Mouse (Mus musculus) gonadal fat pad, adult 2 months (tissue): ENCODE data around the gene Trpv2. TPM values are rescaled to one million over a fixed set of nuclear protein-coding genes. Genes with fewer than 3 reads are reported as not detected.

Experiments
- DNase-seq: peaks from one replicate; pipeline ENCODE4 v3.0.0-alpha.2; 2012; ENCODE audit warnings: low read depth
- polyA plus RNA-seq: library from polyadenylated mRNA; depleted of rRNA; stranded (reverse); fragments of >200 nt; gene quantifications from 2 replicates; pipeline ENCODE4 v1.2.3, GENCODE M21; 2012

Gene Trpv2
- polyA plus RNA-seq, 1 experiment: 13.2 TPM

GRCm38 (mm10) chr11:62629352-62630224, 55.3 kb downstream of the Trpv2 start:
- no peak for DNase-seq

GRCm38 (mm10) chr11:62630225-62630821, 56.0 kb downstream of the Trpv2 start:
- DNase-seq: no peak

GRCm38 (mm10) chr11:62631138-62631537, 56.9 kb downstream of the Trpv2 start:
- DNase-seq: no peak

GRCm38 (mm10) chr11:62635406-62635805, 61.1 kb downstream of the Trpv2 start:
- no peak for DNase-seq

- no peak for DNase-seq
Measured at GRCm38 (mm10) chr11:62636105-62636839, 62.0 kb downstream of the Trpv2 start.

GRCm38 (mm10) chr11:62636840-62637221, 62.5 kb downstream of the Trpv2 start:
- DNase-seq: no peak

- DNase-seq: no peak
Measured at GRCm38 (mm10) chr11:62637401-62637800, 63.1 kb downstream of the Trpv2 start.

GRCm38 (mm10) chr11:62637806-62638205, 63.5 kb downstream of the Trpv2 start:
- DNase-seq: no peak

GRCm38 (mm10) chr11:62638402-62638801, 64.1 kb downstream of the Trpv2 start:
- no peak for DNase-seq

GRCm38 (mm10) chr11:62640378-62640777, 66.1 kb downstream of the Trpv2 start:
- no peak for DNase-seq

GRCm38 (mm10) chr11:62642023-62642844, 67.9 kb downstream of the Trpv2 start:
- DNase-seq: no peak

- DNase-seq: no peak
Measured at GRCm38 (mm10) chr11:62643011-62643631, 68.8 kb downstream of the Trpv2 start.

GRCm38 (mm10) chr11:62643681-62644363, 69.5 kb downstream of the Trpv2 start:
- DNase-seq: no peak

- no peak for DNase-seq
Measured at GRCm38 (mm10) chr11:62644602-62645336, 70.5 kb downstream of the Trpv2 start.

GRCm38 (mm10) chr11:62645337-62645675, 71.0 kb downstream of the Trpv2 start:
- DNase-seq: no peak

GRCm38 (mm10) chr11:62645732-62646494, 71.6 kb downstream of the Trpv2 start:
- DNase-seq: no peak

- no peak for DNase-seq
Measured at GRCm38 (mm10) chr11:62646495-62646843, 72.2 kb downstream of the Trpv2 start.

- no peak for DNase-seq
Measured at GRCm38 (mm10) chr11:62646958-62647515, 72.8 kb downstream of the Trpv2 start.
